Comparison of ENCODE assay signal across 8 mouse cellular contexts in the genomic region with DNA sequence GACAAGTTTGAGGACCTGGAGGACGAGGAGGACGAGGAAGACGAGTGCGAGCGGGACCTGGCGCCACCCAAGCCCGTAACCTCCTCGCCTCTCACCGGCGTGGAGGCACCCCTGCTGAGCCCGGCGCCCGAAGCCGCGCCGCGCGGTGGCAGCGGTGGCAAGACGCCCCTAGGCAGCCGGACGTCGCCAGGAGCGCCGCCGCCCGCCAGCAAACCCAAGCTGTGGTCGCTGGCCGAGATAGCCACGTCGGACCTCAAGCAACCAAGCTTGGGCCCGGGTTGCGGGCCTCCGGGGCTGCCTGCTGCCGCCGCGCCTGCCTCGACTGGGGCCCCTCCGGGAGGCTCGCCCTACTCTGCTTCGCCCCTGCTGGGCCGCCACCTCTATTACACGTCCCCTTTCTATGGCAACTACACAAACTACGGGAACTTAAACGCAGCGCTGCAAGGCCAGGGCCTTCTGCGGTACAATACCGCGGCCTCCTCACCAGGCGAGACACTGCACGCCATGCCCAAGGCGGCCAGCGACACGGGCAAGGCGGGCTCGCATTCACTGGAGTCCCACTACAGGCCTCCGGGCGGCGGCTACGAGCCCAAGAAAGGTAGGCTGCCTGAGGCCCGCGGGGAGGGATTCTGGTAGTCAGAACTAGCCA. TPM values are rescaled to one million over a fixed set of nuclear protein-coding genes. Genes with fewer than 3 reads are reported as not detected.
DNase-seq lines count a peak whose midpoint lies in the region; ATAC-seq and TF ChIP-seq lines count a peak whose summit lies in the region.

No protein-coding gene starts in this region.

- H3K27ac ChIP-seq in gastrocnemius, adult 2 months = no peak overlapping the region
- peak overlapping the region; percentile 95 for H3K27ac ChIP-seq in midbrain, embryonic 12.5 days (replicated peaks)

- H3K27me3 ChIP-seq in midbrain, embryonic 12.5 days = peaks cover 72% of the 10 kb centered on the region

- H3K9me3 ChIP-seq in midbrain, embryonic 12.5 days = no peaks in the 10 kb centered on the region

- TF ChIP-seq POLR2A in brain, embryonic 14.5 days (IDR thresholded peaks at IDR 0.05; ENCODE audit: borderline replicate concordance, extremely low read depth, insufficient read depth, insufficient read length, poor library complexity, severe bottlenecking) = no peak

- intact Hi-C loops in gastrocnemius, adult 2 months (cut with DNase I) = no loop called here

- DNase-seq in gastrocnemius, adult 2 months = no peak
- DNase-seq in gastrocnemius, adult 18-20 months (ENCODE audit: low spot score) = no peak
- peak; percentile 57 for DNase-seq in brain, embryonic 14.5 days (ENCODE audit: low read depth)
- DNase-seq in heart, postnatal 4 days = peak; percentile 32
- no peak for DNase-seq in adrenal gland, adult (ENCODE audit: inconsistent age in 2 of 2, low spot score in 1 of 2)
- DNase-seq in urinary bladder, adult 18-20 months (ENCODE audit: low spot score in 2 of 2) = no peak
- DNase-seq in ovary, adult 18-20 months (ENCODE audit: low spot score) = no peak

- WGBS in midbrain, embryonic 12.5 days = under 1% methylated on average over 62 of the region's 62 CpGs

- no peak for TF ChIP-seq CTCF in gastrocnemius, adult 2 months (IDR thresholded peaks at IDR 0.05)
- TF ChIP-seq CTCF in brain, embryonic 14.5 days (IDR thresholded peaks at IDR 0.05; ENCODE audit: borderline replicate concordance, extremely low read depth, insufficient read depth, insufficient read length) = no peak; the same call in 1 of the 2 replicates

- H3K9ac ChIP-seq in midbrain, embryonic 12.5 days (replicated peaks) = peak overlapping the region; percentile 98

- H3K4me1 ChIP-seq in midbrain, embryonic 12.5 days = peaks cover 54% of the 10 kb centered on the region

- H3K4me2 ChIP-seq in midbrain, embryonic 12.5 days (replicated peaks) = peak overlapping the region; percentile 66

- H3K4me3 ChIP-seq in gastrocnemius, adult 2 months = peak overlapping the region; percentile 26; the same call in 1 of the 2 replicates
- H3K4me3 ChIP-seq in midbrain, embryonic 12.5 days = peak overlapping the region; percentile 86

- H3K36me3 ChIP-seq in midbrain, embryonic 12.5 days = 0 out of 2 replicates have a peak, but pooled peaks cover 13% of the 10 kb centered on the region

- no peak for ATAC-seq in midbrain, embryonic 12.5 days (ENCODE audit: low FRiP score, low read depth)

RNA-seq across cellular contexts. Expression of gene Irx2, which starts 2.9 kb away (rescaled TPM):
- total RNA-seq in gastrocnemius, adult 2 months (2021) = not detected
- not detected for total RNA-seq in gastrocnemius, adult 18-20 months (2021)
- polyA plus RNA-seq in brain, embryonic 14.5 days (2012; rRNA removed) = 47.9 and 89.3 TPM in 2 replicates
- total RNA-seq in heart, postnatal 4 days (2021) = 10 to 100 TPM; 12.4 to 15.5 TPM
- 44.9 and 51.5 TPM in 2 replicates for polyA plus RNA-seq in midbrain, embryonic 12.5 days (2016; fragmentation: Nextera tagmentation; extraction: Ambion mirVana)

Comparison
In these comparisons a context has a peak if more than half of its experiments do, and no peak if none do; other contexts are left out.
1. DNase-seq: peak in brain, embryonic 14.5 days (single experiment) and heart, postnatal 4 days (single experiment); none in gastrocnemius, adult 2 months (single experiment), gastrocnemius, adult 18-20 months (single experiment), adrenal gland, adult (0 of 2), urinary bladder, adult 18-20 months (0 of 2) and ovary, adult 18-20 months (single experiment).
2. RNA of gene Irx2, which starts 2.9 kb away (total RNA-seq): 12.4 to 15.5 TPM in heart, postnatal 4 days; not detected in gastrocnemius, adult 2 months and not detected in gastrocnemius, adult 18-20 months; every median in the first group is over 10 times any median in the second.